Mouse (Mus musculus) natural killer cell, adult 2 months (primary cell): ENCODE data around the gene Acsf2.

Experiments
- DNase-seq, 2 experiments: peaks; one replicate each; pipeline ENCODE4 v3.0.0; 2022; ENCODE audit warnings: low spot score in 2 of 2

Gene Acsf2

GRCm38 (mm10) chr11:94598437-94599120 lies 3.1 kb downstream of the Acsf2 start:
- no peak for DNase-seq

GRCm38 (mm10) chr11:94597319-94597718 lies 4.4 kb downstream of the Acsf2 start:
- DNase-seq, result no peak

- peak; percentile 59 to 75 for DNase-seq
Observed at GRCm38 (mm10) chr11:94596311-94596852, 5.3 kb downstream of the Acsf2 start.

GRCm38 (mm10) chr11:94587511-94587910 lies 14.2 kb downstream of the Acsf2 start:
- no peak for DNase-seq

GRCm38 (mm10) chr11:94585091-94585490 lies 16.6 kb downstream of the Acsf2 start:
- no peak for DNase-seq

GRCm38 (mm10) chr11:94580111-94580740 lies 21.4 kb downstream of the Acsf2 start:
- no peak for DNase-seq

- DNase-seq, result no peak
Observed at GRCm38 (mm10) chr11:94576361-94576760, 25.3 kb downstream of the Acsf2 start.

- no peak for DNase-seq
Observed at GRCm38 (mm10) chr11:94575036-94575435, 26.6 kb downstream of the Acsf2 start.

- DNase-seq, result no peak
Observed at GRCm38 (mm10) chr11:94574560-94574959, 27.1 kb downstream of the Acsf2 start.

GRCm38 (mm10) chr11:94571850-94572249 lies 29.8 kb downstream of the Acsf2 start:
- DNase-seq, result no peak

- no peak for DNase-seq
Observed at GRCm38 (mm10) chr11:94570612-94571011, 31.1 kb downstream of the Acsf2 start.

GRCm38 (mm10) chr11:94567326-94567725 lies 34.3 kb downstream of the Acsf2 start:
- no peak for DNase-seq

- no peak for DNase-seq
Observed at GRCm38 (mm10) chr11:94566534-94566933, 35.1 kb downstream of the Acsf2 start.

GRCm38 (mm10) chr11:94565151-94565479 lies 36.6 kb downstream of the Acsf2 start:
- DNase-seq, result peak in 1 of 2 experiments; percentile 32

- peak; percentile 72 for DNase-seq
Observed at GRCm38 (mm10) chr11:94564437-94565150, 37.1 kb downstream of the Acsf2 start, which contains the start of gene Chad. Chad (plus strand) TSS chr11:94565047.

GRCm38 (mm10) chr11:94563821-94564220 lies 37.9 kb downstream of the Acsf2 start:
- DNase-seq, result peak; percentile 39 to 55

- no peak for DNase-seq
Observed at GRCm38 (mm10) chr11:94563383-94563782, 38.3 kb downstream of the Acsf2 start.

- DNase-seq, result no peak
Observed at GRCm38 (mm10) chr11:94558226-94558625, 43.4 kb downstream of the Acsf2 start.

GRCm38 (mm10) chr11:94550442-94550744 lies 51.3 kb downstream of the Acsf2 start:
- no peak for DNase-seq

- DNase-seq, result no peak
Observed at GRCm38 (mm10) chr11:94549691-94550441, 51.8 kb downstream of the Acsf2 start.

GRCm38 (mm10) chr11:94548888-94549690 lies 52.6 kb downstream of the Acsf2 start, which contains the start of gene Rsad1:
Rsad1 (minus strand) TSS chr11:94549255.
- DNase-seq, result peak; percentile 94 to 96
